Mouse (Mus musculus) erythroblast, embryonic 14.5 days (primary cell): ENCODE results near the gene Lsr.

ENCODE experiments used
- GATA1 ChIP-seq: IDR thresholded peaks from 2 replicates; pipeline ENCODE4 v1.6.1; 2012; ENCODE audit warnings: low read length, inconsistent platforms, mixed read lengths
- TAL1 ChIP-seq: IDR thresholded peaks from 3 replicates; pipeline ENCODE4 v1.6.1; 2012; ENCODE audit warnings: low read length, inconsistent platforms, mixed read lengths

DNA sequence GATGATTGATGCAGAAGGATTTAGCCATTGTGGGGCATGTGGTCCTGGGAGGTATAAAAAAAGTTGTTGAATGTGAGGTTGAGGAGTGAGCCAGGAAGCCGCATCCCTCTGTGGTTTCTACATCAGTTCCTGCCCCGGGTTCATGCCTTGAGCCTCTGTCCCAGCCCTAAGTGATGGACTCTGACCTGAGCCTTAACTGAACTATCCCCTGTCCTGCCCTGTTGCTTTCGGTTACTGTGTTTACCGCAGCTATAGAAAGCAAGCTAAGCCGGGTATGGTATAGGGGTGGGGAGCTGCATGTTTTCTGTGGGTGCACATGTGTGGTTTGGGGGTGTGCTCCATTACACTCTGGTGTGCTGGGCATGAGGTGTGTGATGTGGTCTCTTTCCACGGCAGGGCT lies 63.5 kb downstream of the Lsr start:
- TF ChIP-seq GATA1: no peak
- TF ChIP-seq TAL1: no peak
